Mouse (Mus musculus): ENCODE data around the gene Iqsec2. TPM values are rescaled to one million over a fixed set of nuclear protein-coding genes. Genes with fewer than 3 reads are reported as not detected.

Iqsec2 gene
- total and polyA plus RNA-seq, 2 experiments from 2014 or later, result 51.7 to 131 TPM

- DNase-seq (ENCODE audit: low spot score) (no peak), ATAC-seq (ENCODE audit: insufficient read depth, low read depth) (no peak)
- Histone ChIP-seq H3K9me3 (replicated peaks; ENCODE audit: control insufficient read depth, low read length) (no peaks in the 10 kb centered on the region), H3K4me3 (ENCODE audit: low read depth, low read length) (no peak overlapping the region), H3K36me3 (replicated peaks; ENCODE audit: control insufficient read depth, insufficient read depth, low read length) (peaks cover 84% of the 10 kb centered on the region), H3K4me1 (ENCODE audit: control insufficient read depth, insufficient read depth) (no peaks in the 10 kb centered on the region), H3K4me2 (ENCODE audit: low read depth, low read length) (no peak overlapping the region), H3K27me3 (ENCODE audit: control insufficient read depth, insufficient read depth, low read length) (no peaks in the 10 kb centered on the region), H3K9ac (replicated peaks; ENCODE audit: low read depth, low read length) (no peak overlapping the region), H3K27ac (ENCODE audit: low read depth) (no peak overlapping the region)
- 92% methylated on average over 11 of the region's 11 CpGs for WGBS
- TF ChIP-seq CTCF (IDR thresholded peaks at IDR 0.05; ENCODE audit: low read depth), result no peak
Measured at GRCm38 (mm10) chrX:152271189-152271588, 127.1 kb downstream of the Iqsec2 start.

Other genes starting within 250 kb of the Iqsec2 start
- gene Hsd17b10, start 142.4 kb upstream of the Iqsec2 start, total RNA-seq (2014; rRNA removed; ENCODE audit: low replicate concordance), result 188 and 209 TPM in 2 replicates
- gene Hsd17b10, start 142.4 kb upstream of the Iqsec2 start, polyA plus RNA-seq (2015; fragmentation: Nextera tagmentation; extraction: Ambion mirVana), result 258 and 264 TPM in 2 replicates
- gene Ribc1, start 128.0 kb upstream of the Iqsec2 start, total RNA-seq (2014; rRNA removed; ENCODE audit: low replicate concordance), result 0.35 and 2.3 TPM in 2 replicates
- gene Ribc1, start 128.0 kb upstream of the Iqsec2 start, polyA plus RNA-seq (2015; fragmentation: Nextera tagmentation; extraction: Ambion mirVana), result 1.4 and 1.5 TPM in 2 replicates
- 8.8 and 21.2 TPM in 2 replicates for gene Smc1a, start 127.8 kb upstream of the Iqsec2 start, total RNA-seq (2014; rRNA removed; ENCODE audit: low replicate concordance)
- 31.8 and 31.9 TPM in 2 replicates for gene Smc1a, start 127.8 kb upstream of the Iqsec2 start, polyA plus RNA-seq (2015; fragmentation: Nextera tagmentation; extraction: Ambion mirVana)
- 42.3 and 45.7 TPM in 2 replicates for gene Kdm5c, start 88.8 kb downstream of the Iqsec2 start, total RNA-seq (2014; rRNA removed; ENCODE audit: low replicate concordance)
- gene Kdm5c, start 88.8 kb downstream of the Iqsec2 start, polyA plus RNA-seq (2015; fragmentation: Nextera tagmentation; extraction: Ambion mirVana), result 16.6 and 17.6 TPM in 2 replicates
- gene Kantr, start 183.2 kb downstream of the Iqsec2 start, total RNA-seq (2014; rRNA removed; ENCODE audit: low replicate concordance), result 0.08 and 1.0 TPM in 2 replicates
- 2.8 and 3.3 TPM in 2 replicates for gene Kantr, start 183.2 kb downstream of the Iqsec2 start, polyA plus RNA-seq (2015; fragmentation: Nextera tagmentation; extraction: Ambion mirVana)
- 11.1 and 11.2 TPM in 2 replicates for gene Tspyl2, start 198.2 kb downstream of the Iqsec2 start, total RNA-seq (2014; rRNA removed; ENCODE audit: low replicate concordance)
- gene Tspyl2, start 198.2 kb downstream of the Iqsec2 start, polyA plus RNA-seq (2015; fragmentation: Nextera tagmentation; extraction: Ambion mirVana), result 7.8 and 10.4 TPM in 2 replicates
- gene Gpr173, start 224.4 kb downstream of the Iqsec2 start, total RNA-seq (2014; rRNA removed; ENCODE audit: low replicate concordance), result 2.4 and 5.1 TPM in 2 replicates
- 0.74 and 1.3 TPM in 2 replicates for gene Gpr173, start 224.4 kb downstream of the Iqsec2 start, polyA plus RNA-seq (2015; fragmentation: Nextera tagmentation; extraction: Ambion mirVana)